ENCODE assay signal across 32 mouse cellular contexts in genomic region chr11:7270916-7271315, GRCm38 (mm10). TPM values are rescaled to one million over a fixed set of nuclear protein-coding genes. Genes with fewer than 3 reads are reported as not detected.
"Had no signal": no experiment of that assay in that cellular context is flagged by ENCODE, and none has a peak within 500 bp of the region (broad histone marks: within the 10 kb centered on the region; RNA-seq: fewer than 3 reads in every experiment).

No protein-coding gene starts in this region.

- DNase-seq: left cerebral cortex, postnatal 4 days; liver; liver, embryonic 13.5 days; lung, adult 18-20 months; lung, adult 2 months; lung, embryonic 14.5 days; lung, postnatal 10 days; lung, postnatal 14 days; lung, postnatal 36 days; lung, postnatal 4 days; midbrain, embryonic 14.5 days had no signal

- H3K4me3 ChIP-seq: left cerebral cortex, adult 2 months; limb, embryonic 10.5 days; limb, embryonic 12.5 days; limb, embryonic 13.5 days; limb, embryonic 15.5 days; liver, embryonic 12.5 days; liver, embryonic 13.5 days; liver, embryonic 15.5 days; lung, embryonic 15.5 days; megakaryocyte, embryonic 14.5 days; midbrain, embryonic 10.5 days; midbrain, embryonic 12.5 days; midbrain, embryonic 13.5 days; myocyte had no signal

- H3K4me2 ChIP-seq: limb, embryonic 12.5 days; limb, embryonic 13.5 days; limb, embryonic 15.5 days; liver, embryonic 11.5 days; liver, embryonic 12.5 days; liver, embryonic 13.5 days; liver, embryonic 15.5 days; lung, embryonic 14.5 days; lung, embryonic 15.5 days; midbrain, embryonic 12.5 days; midbrain, embryonic 13.5 days had no signal

- H3K4me1 ChIP-seq: limb, embryonic 12.5 days; limb, embryonic 15.5 days; liver, embryonic 12.5 days; liver, embryonic 13.5 days; liver, embryonic 15.5 days; lung, embryonic 15.5 days; megakaryocyte, embryonic 14.5 days; midbrain, embryonic 12.5 days; midbrain, embryonic 13.5 days had no signal

- H3K27me3 ChIP-seq: limb, embryonic 12.5 days; limb, embryonic 13.5 days; limb, embryonic 15.5 days; liver, embryonic 12.5 days; liver, embryonic 13.5 days; liver, embryonic 15.5 days; lung, embryonic 15.5 days; megakaryocyte, embryonic 14.5 days; midbrain, embryonic 12.5 days; midbrain, embryonic 13.5 days had no signal

- H3K9me3 ChIP-seq: limb, embryonic 10.5 days; limb, embryonic 12.5 days; limb, embryonic 13.5 days; limb, embryonic 15.5 days; liver, embryonic 12.5 days; liver, embryonic 13.5 days; liver, embryonic 15.5 days; lung, embryonic 15.5 days; midbrain, embryonic 10.5 days; midbrain, embryonic 12.5 days; midbrain, embryonic 13.5 days had no signal

- ATAC-seq: liver, embryonic 12.5 days; lung, postnatal 0 days; midbrain, embryonic 13.5 days; midbrain, embryonic 16.5 days had no signal

- H3K27ac ChIP-seq: left cerebral cortex, adult 2 months; limb, embryonic 10.5 days; limb, embryonic 12.5 days; limb, embryonic 13.5 days; limb, embryonic 15.5 days; liver, embryonic 12.5 days; liver, embryonic 13.5 days; liver, embryonic 14.5 days; liver, embryonic 15.5 days; lung, embryonic 15.5 days; macrophage; midbrain, embryonic 12.5 days; midbrain, embryonic 13.5 days had no signal

- H3K9ac ChIP-seq: limb, embryonic 12.5 days; limb, embryonic 13.5 days; limb, embryonic 15.5 days; liver, embryonic 12.5 days; liver, embryonic 13.5 days; liver, embryonic 14.5 days; liver, embryonic 15.5 days; lung, embryonic 14.5 days; lung, embryonic 15.5 days; midbrain, embryonic 12.5 days; midbrain, embryonic 13.5 days had no signal

- H3K36me3 ChIP-seq: limb, embryonic 10.5 days; limb, embryonic 12.5 days; limb, embryonic 13.5 days; limb, embryonic 15.5 days; liver, embryonic 12.5 days; liver, embryonic 13.5 days; liver, embryonic 15.5 days; lung, embryonic 15.5 days; midbrain, embryonic 10.5 days; midbrain, embryonic 12.5 days; midbrain, embryonic 13.5 days had no signal

RNA-seq across cellular contexts. Expression of gene Igfbp3, which starts 57.2 kb away (rescaled TPM):
- total RNA-seq: megakaryocyte progenitor cell, adult 5-6 weeks; megakaryocyte-erythroid progenitor cell, adult 5-6 weeks; monocyte, adult 5-6 weeks had no signal
- polyA plus RNA-seq: macrophage had no signal
